Mouse (Mus musculus) E14TG2a.4 (cell line): ENCODE data around the gene Tekt1.

Experiments
- CTCF ChIP-seq: conservative IDR thresholded peaks from 2 replicates; pipeline ENCODE4 v1.5.1; 2014; ENCODE audit warnings: low read length
- POU5F1 ChIP-seq: IDR thresholded peaks from 2 replicates; pipeline ENCODE4 v1.6.1; 2014; ENCODE audit warnings: low read length, borderline replicate concordance

- TF ChIP-seq CTCF (no peak; the same call in 1 of the 2 replicates), POU5F1 (no peak)
Observed at GRCm38 (mm10) chr11:72324431-72324830, 37.8 kb downstream of the Tekt1 start.
